Mouse (Mus musculus) liver, embryonic 13.5 days (tissue): ENCODE data around the gene Lpar3. TPM values are rescaled to one million over a fixed set of nuclear protein-coding genes. Genes with fewer than 3 reads are reported as not detected.

ENCODE experiments used
- ATAC-seq: fragments of 200-750 bp; cut with Nextera tagmentation; 2 replicates; pipeline ENCODE4 v1.8.0; 2017; ENCODE audit warnings: low read depth, mild to moderate bottlenecking, moderate number of reproducible peaks, moderate library complexity
- DNase-seq: peaks from one replicate; pipeline ENCODE4 v3.0.0; 2022
- H3K27ac ChIP-seq: fragments of 300-500 bp; sonication (generic); 2 replicates; pipeline ENCODE4 v1.5.1; 2015; ENCODE audit warnings: moderate library complexity, mild to moderate bottlenecking, inconsistent platforms
- H3K27me3 ChIP-seq: fragments of 300-500 bp; sonication (generic); 2 replicates; pipeline ENCODE4 v1.6.1; 2015; ENCODE audit warnings: mild to moderate bottlenecking, inconsistent platforms
- H3K36me3 ChIP-seq: fragments of 300-500 bp; sonication (generic); 2 replicates; pipeline ENCODE4 v1.6.1; 2015; ENCODE audit warnings: mild to moderate bottlenecking, inconsistent platforms
- H3K4me1 ChIP-seq: fragments of 300-500 bp; sonication (generic); replicated peaks from 2 replicates; pipeline ENCODE4 v1.6.1; 2015; ENCODE audit warnings: inconsistent platforms
- H3K4me2 ChIP-seq: fragments of 300-500 bp; sonication (generic); 2 replicates; pipeline ENCODE4 v1.6.1; 2015; ENCODE audit warnings: inconsistent platforms, mild to moderate bottlenecking, moderate library complexity
- H3K4me3 ChIP-seq: fragments of 300-500 bp; sonication (generic); replicated peaks from 2 replicates; pipeline ENCODE4 v1.5.1; 2015; ENCODE audit warnings: mild to moderate bottlenecking, inconsistent platforms
- H3K9ac ChIP-seq: fragments of 300-500 bp; sonication (generic); 2 replicates; pipeline ENCODE4 v1.6.1; 2015; ENCODE audit warnings: mild to moderate bottlenecking, inconsistent platforms
- H3K9me3 ChIP-seq: fragments of 300-500 bp; sonication (generic); replicated peaks from 2 replicates; pipeline ENCODE4 v1.6.1; 2016; ENCODE audit warnings: inconsistent platforms
- WGBS: fragments of 180-500 bp; shearing (Covaris S2); methylation state at CpG from one replicate; pipeline ENCODE4 v1.1.7; 2015; ENCODE audit not compliant: insufficient replicate concordance; 5-methylcytosine and 5-hydroxymethylcytosine counted together
- polyA plus RNA-seq: library from polyadenylated mRNA; unstranded; fragments of >200 nt; fragmentation: Nextera tagmentation; extraction: Ambion mirVana; gene quantifications from 2 replicates; pipeline ENCODE4 v1.2.1, GENCODE M21; 2015

Lpar3 gene
- polyA plus RNA-seq, 1 experiment from 2014 or later = 0.06 TPM

DNA sequence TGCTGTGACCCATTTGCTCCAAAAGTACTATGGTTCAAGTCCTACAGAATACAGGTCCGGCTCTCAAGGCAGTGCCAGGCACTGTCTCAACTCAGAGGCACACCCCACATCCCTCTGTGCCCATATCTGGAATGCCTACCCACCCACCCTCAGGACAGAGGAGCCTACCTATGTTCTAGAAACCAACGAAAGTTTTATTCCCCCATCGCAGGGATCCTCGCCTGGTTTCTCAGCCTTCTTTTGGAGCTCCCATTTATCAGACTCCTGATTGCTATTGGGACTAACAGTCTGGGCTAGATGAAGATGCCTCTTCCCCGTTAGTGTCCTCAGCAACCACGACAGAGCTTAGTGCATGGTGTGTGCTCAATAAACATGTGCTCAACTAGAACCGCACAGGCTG lies 96.6 kb downstream of the Lpar3 start:
- no peaks in the 10 kb centered on the region for H3K9me3 ChIP-seq
- H3K27me3 ChIP-seq = 0 out of 2 replicates have a peak, but pooled peaks cover 3% of the 10 kb centered on the region
- no peak overlapping the region for H3K4me2 ChIP-seq
- no peaks in the 10 kb centered on the region for H3K36me3 ChIP-seq
- no peak for DNase-seq
- no peak overlapping the region for H3K4me3 ChIP-seq
- H3K9ac ChIP-seq = no peak overlapping the region
- no peaks in the 10 kb centered on the region for H3K4me1 ChIP-seq
- no peak for ATAC-seq
- 76% methylated on average over 7 of the region's 7 CpGs for WGBS
- no peak overlapping the region for H3K27ac ChIP-seq

DNA sequence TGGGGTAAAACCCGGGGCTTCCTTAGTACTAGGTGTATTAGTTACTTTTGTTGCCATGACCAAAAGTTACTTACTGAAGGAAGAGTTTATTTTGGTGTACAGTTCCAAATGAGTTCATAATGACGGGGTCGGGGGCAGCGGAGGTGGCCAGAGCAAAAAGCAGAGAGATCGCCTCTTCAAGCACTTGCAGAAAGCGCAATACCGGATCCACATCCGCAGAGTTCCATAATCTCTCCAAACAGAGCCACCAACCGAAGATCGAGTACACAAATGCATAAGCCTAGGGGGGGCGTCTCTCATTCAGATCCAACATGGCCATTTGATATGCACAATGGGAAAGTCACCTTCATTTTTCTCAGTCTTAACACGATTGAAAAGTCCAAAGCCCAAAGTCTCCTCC lies 97.1 kb downstream of the Lpar3 start:
- no peaks in the 10 kb centered on the region for H3K4me1 ChIP-seq
- H3K36me3 ChIP-seq = no peaks in the 10 kb centered on the region
- H3K9me3 ChIP-seq = no peaks in the 10 kb centered on the region
- H3K4me2 ChIP-seq = no peak overlapping the region
- WGBS = 77% methylated on average over 12 of the region's 12 CpGs
- no peak overlapping the region for H3K9ac ChIP-seq
- no peak overlapping the region for H3K27ac ChIP-seq
- DNase-seq (no peak), ATAC-seq (no peak)
- no peak overlapping the region for H3K4me3 ChIP-seq
- H3K27me3 ChIP-seq = 0 out of 2 replicates have a peak, but pooled peaks cover 3% of the 10 kb centered on the region

DNA sequence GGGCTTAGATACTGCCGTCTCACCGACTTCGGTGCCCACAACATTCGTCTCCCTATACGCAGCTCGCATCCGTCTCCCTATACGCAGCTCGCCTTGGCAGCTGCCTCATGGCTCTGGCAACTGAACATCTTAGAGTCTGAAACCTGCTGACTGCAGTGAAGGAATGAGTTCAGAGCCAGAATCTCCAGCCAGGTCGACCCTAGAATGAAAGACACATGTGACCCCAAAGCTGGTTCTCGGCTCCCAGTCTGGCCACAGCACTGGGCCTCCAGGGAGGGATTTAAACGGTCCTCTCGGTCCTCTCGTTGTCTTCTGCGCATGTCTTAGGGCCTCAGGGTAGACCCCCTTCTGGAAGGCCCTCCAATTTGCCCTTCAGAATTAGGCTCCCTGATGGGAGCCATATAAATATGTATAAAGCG lies 97.8 kb downstream of the Lpar3 start:
- H3K27me3 ChIP-seq = 0 out of 2 replicates have a peak, but pooled peaks cover 3% of the 10 kb centered on the region
- H3K36me3 ChIP-seq = no peaks in the 10 kb centered on the region
- H3K4me3 ChIP-seq = no peak overlapping the region
- no peak for ATAC-seq
- no peak overlapping the region for H3K4me2 ChIP-seq
- no peaks in the 10 kb centered on the region for H3K4me1 ChIP-seq
- H3K9ac ChIP-seq = no peak overlapping the region
- H3K9me3 ChIP-seq = no peaks in the 10 kb centered on the region
- 71% methylated on average over 16 of the region's 16 CpGs for WGBS
- H3K27ac ChIP-seq = no peak overlapping the region
- DNase-seq = no peak

DNA sequence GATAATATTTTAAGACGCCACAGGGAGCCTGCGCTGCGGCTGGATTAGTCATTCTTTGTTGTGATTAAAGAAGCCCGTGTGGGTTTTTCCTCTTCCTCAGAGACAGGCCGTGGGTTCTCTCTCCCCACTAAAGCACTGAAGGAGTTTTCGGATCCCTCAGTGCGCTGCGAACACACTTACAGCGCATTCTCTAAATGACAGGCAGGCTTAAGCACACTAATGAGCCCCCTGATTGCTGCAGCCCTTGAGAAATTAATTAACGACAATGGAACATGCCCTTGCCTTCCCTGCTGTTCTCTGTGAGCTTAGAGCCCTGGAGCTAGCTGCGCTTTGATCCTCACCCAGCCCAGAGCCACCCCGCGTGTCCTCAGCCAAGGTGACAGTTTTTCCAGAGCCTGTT lies 98.2 kb downstream of the Lpar3 start:
- DNase-seq (no peak), ATAC-seq (no peak)
- 0 out of 2 replicates have a peak, but pooled peaks cover 3% of the 10 kb centered on the region for H3K27me3 ChIP-seq
- H3K4me2 ChIP-seq = no peak overlapping the region
- H3K4me1 ChIP-seq = no peaks in the 10 kb centered on the region
- WGBS = 60% methylated on average over 13 of the region's 13 CpGs
- H3K27ac ChIP-seq = no peak overlapping the region
- H3K36me3 ChIP-seq = no peaks in the 10 kb centered on the region
- no peak overlapping the region for H3K9ac ChIP-seq
- H3K4me3 ChIP-seq = no peak overlapping the region
- H3K9me3 ChIP-seq = no peaks in the 10 kb centered on the region

DNA sequence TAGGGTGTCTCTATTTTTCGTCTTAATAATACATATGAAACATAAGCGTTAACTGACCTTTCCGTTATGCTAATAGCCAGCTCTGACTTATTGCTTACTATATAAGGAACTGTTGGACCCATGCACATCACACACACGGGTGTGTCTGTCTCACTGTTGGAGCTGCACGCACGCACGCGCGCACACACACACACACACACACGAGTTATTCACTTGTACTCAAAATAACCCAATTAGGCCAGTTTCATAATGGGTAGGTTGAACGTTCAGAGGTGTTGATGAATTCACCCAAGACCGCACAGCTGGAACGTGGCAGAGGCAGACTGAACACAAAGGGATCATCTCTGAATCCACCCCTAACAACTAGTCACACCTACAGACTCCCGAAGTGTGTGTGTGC lies 98.7 kb downstream of the Lpar3 start:
- WGBS = 82% methylated on average over 14 of the region's 14 CpGs

DNA sequence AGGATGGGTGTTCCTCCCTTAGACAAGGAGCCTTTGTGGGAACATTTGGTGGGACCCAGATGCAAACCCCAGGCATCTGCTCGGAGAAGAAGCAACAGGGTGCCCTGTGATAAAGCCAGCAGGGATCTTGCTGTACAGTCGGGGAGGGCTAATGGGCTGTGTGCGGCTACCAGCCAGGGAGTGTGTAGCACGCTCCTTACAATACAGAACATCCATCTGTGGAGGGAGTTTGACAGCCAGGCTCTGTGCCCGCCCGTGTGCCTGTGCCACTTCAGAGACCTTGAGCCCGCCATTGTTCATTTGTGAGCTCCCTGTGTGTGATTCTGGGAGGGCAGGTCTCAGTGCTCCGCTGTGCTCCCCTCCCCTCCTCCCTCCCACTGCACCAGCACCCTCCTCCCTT lies 104.2 kb downstream of the Lpar3 start:
- Histone ChIP-seq H3K36me3 (no peaks in the 10 kb centered on the region), H3K4me1 (peaks cover 19% of the 10 kb centered on the region), H3K27me3 (peaks cover 7% of the 10 kb centered on the region; the same call in 1 of the 2 replicates), H3K9me3 (no peaks in the 10 kb centered on the region), H3K4me2 (no peak overlapping the region), H3K9ac (no peak overlapping the region), H3K27ac (no peak overlapping the region), H3K4me3 (no peak overlapping the region)
- WGBS = 62% methylated on average over 8 of the region's 8 CpGs
- DNase-seq (no peak), ATAC-seq (no peak)

More for the DNA sequence above, 98.7 kb downstream of the Lpar3 start:
- H3K27me3 ChIP-seq = peaks cover 7% of the 10 kb centered on the region; the same call in 1 of the 2 replicates
- ATAC-seq = no peak
- no peak overlapping the region for H3K4me3 ChIP-seq
- no peaks in the 10 kb centered on the region for H3K9me3 ChIP-seq
- no peak for DNase-seq
- no peak overlapping the region for H3K9ac ChIP-seq
- no peak overlapping the region for H3K4me2 ChIP-seq
- no peaks in the 10 kb centered on the region for H3K4me1 ChIP-seq
- H3K27ac ChIP-seq = no peak overlapping the region
- no peaks in the 10 kb centered on the region for H3K36me3 ChIP-seq

DNA sequence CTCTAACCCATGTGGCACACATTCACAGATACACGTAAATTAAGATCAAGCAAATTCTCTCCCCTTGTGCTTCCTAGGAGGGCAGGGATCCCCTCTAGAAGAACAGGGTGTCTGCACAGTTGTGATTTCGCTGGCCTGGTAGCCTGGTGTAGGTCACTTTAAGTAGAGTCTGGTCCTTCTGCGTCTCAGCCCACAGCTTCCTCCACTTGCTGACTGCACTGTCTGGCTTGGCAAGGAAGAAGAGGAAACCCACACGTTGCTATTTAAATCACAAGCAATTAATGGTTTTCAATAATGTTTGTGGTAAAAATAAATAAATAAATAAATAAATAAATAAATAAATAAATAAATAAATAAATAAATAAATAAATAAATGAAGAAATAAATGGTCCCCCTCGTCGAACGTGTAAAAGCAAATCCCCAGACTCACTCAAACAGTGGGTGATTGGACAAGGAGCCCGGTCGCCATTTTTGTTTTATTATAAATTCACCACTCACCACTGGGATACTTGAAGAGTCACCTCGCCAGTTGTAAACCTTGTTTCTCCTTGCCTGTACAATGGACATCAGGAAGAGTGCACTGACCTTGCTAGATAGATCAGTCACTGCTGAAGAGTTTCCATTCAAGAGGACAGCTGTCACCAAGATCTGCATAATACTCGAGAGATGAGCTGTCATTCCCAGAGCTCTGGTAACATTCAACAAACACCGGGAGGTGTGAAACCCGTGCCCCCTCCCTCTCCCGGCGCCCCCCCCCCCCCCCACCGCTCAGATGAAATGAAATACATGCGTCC lies 106.2 kb downstream of the Lpar3 start:
- ATAC-seq = no peak
- Histone ChIP-seq H3K36me3 (no peaks in the 10 kb centered on the region), H3K9me3 (no peaks in the 10 kb centered on the region), H3K27me3 (peaks cover 4% of the 10 kb centered on the region; the same call in 1 of the 2 replicates), H3K4me2 (peak overlapping the region; percentile 77), H3K9ac (no peak overlapping the region), H3K4me3 (no peak overlapping the region), H3K4me1 (peaks cover 20% of the 10 kb centered on the region), H3K27ac (no peak overlapping the region)
- 21% methylated on average over 17 of the region's 17 CpGs for WGBS
- DNase-seq = no peak

DNA sequence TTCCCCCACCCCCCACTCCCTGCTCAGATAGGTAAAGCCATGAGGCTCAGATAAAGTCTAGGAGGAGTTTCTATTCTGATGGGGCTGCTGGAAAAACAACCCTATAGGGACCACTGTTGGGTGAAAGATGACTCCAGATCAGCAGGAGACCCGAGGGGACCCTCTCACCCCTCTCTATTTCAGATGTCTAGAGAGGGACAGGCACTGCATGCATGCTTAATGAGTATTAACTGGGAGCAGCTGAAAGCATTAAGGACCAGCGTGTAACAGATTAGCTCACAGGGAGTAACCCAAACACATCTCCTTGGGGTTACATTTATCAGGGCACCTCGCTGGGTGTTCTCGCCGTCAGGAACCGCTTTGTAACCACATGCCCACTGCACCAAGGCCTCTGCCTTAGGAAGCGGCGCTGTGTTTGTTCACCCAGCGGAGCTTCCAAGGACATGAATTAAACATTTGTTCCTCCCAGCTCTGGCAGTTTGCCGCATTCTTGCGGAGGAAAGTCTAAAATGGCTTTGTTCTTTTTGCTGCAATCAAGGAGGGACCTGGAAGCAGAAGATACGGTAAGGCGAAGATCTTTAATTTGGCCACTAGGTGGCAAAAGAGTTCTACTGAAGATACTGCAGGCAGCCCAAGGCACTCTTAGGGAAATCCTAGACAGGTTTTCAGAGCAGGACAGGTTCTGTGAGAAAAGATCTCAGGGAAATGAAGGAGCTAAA lies 106.9 kb downstream of the Lpar3 start:
- peak; percentile 79 for ATAC-seq
- H3K9ac ChIP-seq = peak overlapping the region; percentile 62

DNA sequence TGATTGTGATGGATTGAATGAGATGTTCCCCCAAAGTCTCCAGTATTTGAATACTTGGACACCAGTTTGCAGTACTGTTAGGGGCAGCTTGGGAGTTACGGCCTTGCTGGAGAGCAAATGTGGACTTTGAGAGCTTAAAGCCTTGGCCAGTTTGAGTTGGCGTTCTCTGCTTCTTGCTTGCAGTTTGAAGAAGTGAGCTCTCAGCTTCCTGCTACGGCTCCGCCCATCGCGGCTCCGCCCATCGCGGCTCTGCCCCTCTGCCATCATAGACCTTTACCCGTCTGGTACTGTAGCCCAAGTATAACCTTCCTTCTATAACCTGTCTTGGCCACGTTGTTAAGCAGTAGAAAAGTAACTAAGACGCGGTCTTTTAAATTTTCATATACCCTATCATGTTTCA lies 108.0 kb downstream of the Lpar3 start:
- ATAC-seq (peak; percentile 53), DNase-seq (peak; percentile 57)
- Histone ChIP-seq H3K9ac (peak overlapping the region; percentile 62), H3K36me3 (no peaks in the 10 kb centered on the region), H3K4me2 (peak overlapping the region; percentile 77), H3K27me3 (peaks cover 4% of the 10 kb centered on the region; the same call in 1 of the 2 replicates), H3K9me3 (no peaks in the 10 kb centered on the region), H3K27ac (no peak overlapping the region), H3K4me1 (peaks cover 38% of the 10 kb centered on the region), H3K4me3 (peak overlapping the region; percentile 52)
- 7% methylated on average over 13 of the region's 13 CpGs for WGBS

More for the DNA sequence above, 106.9 kb downstream of the Lpar3 start:
- Histone ChIP-seq H3K9me3 (no peaks in the 10 kb centered on the region), H3K27me3 (peaks cover 4% of the 10 kb centered on the region; the same call in 1 of the 2 replicates), H3K4me2 (peak overlapping the region; percentile 77), H3K4me3 (peak overlapping the region; percentile 52), H3K27ac (no peak overlapping the region), H3K4me1 (peaks cover 28% of the 10 kb centered on the region), H3K36me3 (no peaks in the 10 kb centered on the region)
- peak; percentile 45 for DNase-seq
- WGBS = 1% methylated on average over 13 of the region's 13 CpGs

DNA sequence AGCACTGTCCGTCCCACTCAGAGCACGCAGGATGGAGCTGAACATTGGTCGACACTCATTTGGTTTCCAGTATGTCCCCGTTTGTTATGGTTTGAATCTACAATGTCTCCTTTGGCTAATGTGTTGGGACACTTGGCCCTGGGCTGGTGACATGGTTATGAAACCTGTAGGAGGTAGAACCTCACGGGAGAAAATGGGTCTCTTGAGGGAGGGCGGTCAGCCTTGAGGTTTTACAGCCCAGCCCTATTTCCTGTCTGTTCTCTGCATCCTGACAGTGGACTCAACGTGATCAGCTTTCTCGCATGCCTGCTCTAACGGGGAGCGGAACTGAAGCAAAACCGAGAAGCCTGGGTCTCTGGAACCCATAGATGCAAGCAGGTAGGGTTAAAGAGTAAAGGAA lies 111.1 kb downstream of the Lpar3 start:
- DNase-seq (no peak), ATAC-seq (no peak)
- Histone ChIP-seq H3K27ac (no peak overlapping the region), H3K4me1 (peaks cover 38% of the 10 kb centered on the region), H3K9me3 (no peaks in the 10 kb centered on the region), H3K9ac (no peak overlapping the region), H3K4me3 (no peak overlapping the region), H3K4me2 (no peak overlapping the region), H3K27me3 (no peaks in the 10 kb centered on the region), H3K36me3 (no peaks in the 10 kb centered on the region)
- 55% methylated on average over 11 of the region's 11 CpGs for WGBS

DNA sequence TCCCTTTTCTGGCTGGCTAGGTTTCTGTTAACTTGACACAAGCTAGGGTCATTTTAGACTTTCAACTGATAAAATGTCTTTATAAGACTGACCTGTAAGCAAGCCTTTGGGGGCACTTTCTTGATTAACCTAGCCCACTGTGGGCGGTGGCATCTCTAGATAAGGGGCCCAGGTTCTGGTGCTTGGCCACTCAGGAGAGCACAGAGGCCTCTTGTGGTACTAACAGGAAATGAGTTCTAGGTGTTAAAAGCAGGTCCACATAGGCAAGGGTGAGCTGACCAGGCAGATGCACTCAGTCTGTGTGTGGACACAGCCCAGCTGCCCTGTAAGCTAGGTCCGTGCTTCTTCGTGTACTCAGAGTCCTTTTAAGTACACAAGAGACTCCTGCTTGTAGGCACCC lies 112.5 kb downstream of the Lpar3 start:
- WGBS = 50% methylated on average over 3 of the region's 3 CpGs
- H3K27ac ChIP-seq = no peak overlapping the region
- no peak overlapping the region for H3K9ac ChIP-seq
- peak; percentile 72 for ATAC-seq
- H3K36me3 ChIP-seq = no peaks in the 10 kb centered on the region
- H3K4me1 ChIP-seq = peaks cover 26% of the 10 kb centered on the region
- no peak overlapping the region for H3K4me3 ChIP-seq
- no peak for DNase-seq
- H3K9me3 ChIP-seq = no peaks in the 10 kb centered on the region
- H3K4me2 ChIP-seq = no peak overlapping the region
- no peaks in the 10 kb centered on the region for H3K27me3 ChIP-seq
